Mouse (Mus musculus) spleen, postnatal 36 days (tissue): ENCODE measurements around the gene Ptrh2.

ENCODE experiments used
- DNase-seq, 2 experiments: peaks; one replicate each; pipeline ENCODE4 v3.0.0; 2022; ENCODE audit warnings: low spot score in 2 of 2, mixed read lengths in 1 of 2

Ptrh2 gene

GRCm38 (mm10) chr11:86683395-86684125 is at the start of gene Ptrh2, which contains the start of gene Vmp1:
TSS of gene Ptrh2 (plus strand) at chr11:86683985.
TSS of gene Vmp1 (minus strand) at chr11:86683836.
- peak; percentile 82 to 87 for DNase-seq

DNA sequence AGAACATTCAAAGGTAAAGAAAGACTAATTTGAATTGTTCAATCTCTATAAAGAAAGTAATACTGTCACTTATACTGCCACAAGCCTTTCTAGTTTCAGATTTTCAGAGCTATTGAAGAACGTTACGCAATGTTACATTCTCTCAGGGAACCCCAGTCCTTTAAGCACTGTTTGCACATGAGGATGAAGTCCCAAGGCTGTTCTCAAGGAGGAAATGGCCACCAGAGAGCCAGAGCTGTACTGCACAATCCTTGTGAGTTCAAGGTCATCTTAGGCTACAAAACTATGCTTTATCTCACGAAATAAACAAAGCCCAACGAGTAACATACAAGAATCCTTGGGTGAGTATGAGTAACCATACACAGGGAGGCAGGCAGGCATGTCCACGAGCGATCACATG is 49.4 kb upstream of the Ptrh2 start:
- no peak for DNase-seq

- no peak for DNase-seq
Measured at GRCm38 (mm10) chr11:86637697-86638096, 46.1 kb upstream of the Ptrh2 start.

DNA sequence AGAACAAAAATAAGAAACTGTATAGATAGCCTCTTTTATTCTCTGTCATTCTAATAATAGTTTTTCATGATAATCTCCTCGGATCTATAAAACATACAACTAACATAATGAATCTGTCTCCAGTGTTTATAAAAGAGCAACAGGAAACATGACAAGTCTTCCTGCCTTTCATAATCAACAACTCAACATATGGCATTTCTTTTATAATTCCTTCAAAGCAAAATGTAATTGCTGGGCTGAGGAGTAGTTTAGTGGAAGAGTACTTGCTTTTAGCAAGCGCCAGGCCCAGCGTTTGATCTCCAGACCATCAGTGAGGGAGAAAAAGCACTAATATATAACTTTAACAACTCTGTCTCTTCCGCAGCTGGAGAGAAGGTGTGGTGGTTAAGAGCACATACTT is 42.1 kb upstream of the Ptrh2 start:
- DNase-seq = no peak

DNA sequence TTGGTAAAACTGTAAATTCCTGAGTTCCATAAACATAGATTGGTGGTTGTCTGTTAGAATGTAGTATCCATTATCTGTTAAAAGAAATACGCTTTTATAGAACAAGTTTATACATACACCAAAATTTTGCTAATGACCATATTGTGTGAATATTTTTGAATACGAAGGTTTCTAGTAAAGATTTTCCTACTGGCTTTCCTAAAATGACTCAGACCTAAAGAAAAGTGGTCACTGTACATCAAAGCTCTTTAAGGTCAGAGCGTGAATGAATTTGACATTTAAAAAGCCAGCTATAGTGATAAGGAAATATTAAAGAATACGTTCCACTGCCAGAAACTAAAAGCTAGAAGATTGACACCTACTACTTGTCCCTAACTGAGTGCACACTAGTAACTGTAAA is 39.2 kb upstream of the Ptrh2 start:
- DNase-seq = no peak

- no peak for DNase-seq
Measured at GRCm38 (mm10) chr11:86646136-86646834, 37.5 kb upstream of the Ptrh2 start.

DNA sequence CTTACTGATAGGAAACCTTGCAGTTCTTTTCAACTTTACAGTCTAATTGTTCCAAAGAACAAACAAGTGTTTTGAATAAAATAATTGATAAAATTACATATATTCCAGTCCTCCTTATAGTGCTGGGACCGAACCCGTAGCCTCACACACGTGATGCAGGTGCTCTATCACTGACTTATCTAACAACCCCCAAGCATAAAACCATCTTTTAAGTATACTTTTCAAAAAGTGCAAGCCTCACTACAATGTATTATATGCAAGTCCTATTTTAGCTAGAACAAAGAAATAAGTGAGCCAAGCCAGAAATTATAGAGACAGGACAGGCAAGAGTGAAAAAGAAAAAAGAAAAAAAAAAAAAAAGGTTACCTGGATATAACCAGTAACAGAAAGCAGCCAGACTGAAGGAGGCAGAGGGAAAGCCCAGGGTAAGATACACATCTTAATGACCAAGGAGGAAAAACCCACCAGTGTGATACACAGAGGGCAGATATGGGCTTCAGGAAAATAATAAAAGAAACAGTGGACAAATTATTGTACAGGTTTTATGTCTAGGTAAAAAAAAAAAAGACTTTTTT is 36.8 kb upstream of the Ptrh2 start:
- DNase-seq = no peak

DNA sequence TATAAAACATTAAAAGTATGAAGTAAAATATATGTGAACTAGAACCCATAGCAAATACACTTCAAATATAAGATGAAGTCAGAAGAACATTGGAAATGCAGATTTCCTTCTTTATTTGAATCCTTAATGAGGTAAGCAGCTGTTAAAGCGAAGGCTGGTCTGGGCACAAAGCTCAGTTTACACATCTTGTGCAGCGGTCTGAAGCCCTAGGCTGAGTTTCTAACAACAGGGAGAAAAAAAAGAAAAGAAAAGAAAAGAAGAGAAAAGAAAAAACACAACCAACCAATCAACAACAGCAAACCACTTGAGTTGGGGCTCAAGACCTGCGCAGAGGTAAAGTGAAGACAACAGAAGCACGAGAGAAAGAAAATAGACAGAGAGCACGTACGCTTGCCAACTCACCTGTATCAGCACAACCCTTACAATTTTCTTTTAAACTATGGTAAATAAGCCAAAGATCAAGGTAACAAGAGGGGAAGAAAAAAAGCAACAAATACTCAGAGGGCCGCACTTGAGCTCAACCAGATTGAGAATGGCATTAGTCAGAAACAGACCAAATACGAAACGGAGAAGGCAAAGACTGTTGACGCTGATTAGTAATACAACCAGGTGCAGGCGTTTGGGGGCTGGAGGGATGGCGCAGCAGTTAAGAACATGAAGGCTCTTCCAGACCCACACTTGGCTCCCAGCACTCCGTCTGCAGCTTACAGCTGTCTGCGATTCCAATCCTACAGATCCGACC is 35.9 kb upstream of the Ptrh2 start:
- DNase-seq = no peak

GRCm38 (mm10) chr11:86649542-86649941 is 34.2 kb upstream of the Ptrh2 start:
- DNase-seq = no peak

DNA sequence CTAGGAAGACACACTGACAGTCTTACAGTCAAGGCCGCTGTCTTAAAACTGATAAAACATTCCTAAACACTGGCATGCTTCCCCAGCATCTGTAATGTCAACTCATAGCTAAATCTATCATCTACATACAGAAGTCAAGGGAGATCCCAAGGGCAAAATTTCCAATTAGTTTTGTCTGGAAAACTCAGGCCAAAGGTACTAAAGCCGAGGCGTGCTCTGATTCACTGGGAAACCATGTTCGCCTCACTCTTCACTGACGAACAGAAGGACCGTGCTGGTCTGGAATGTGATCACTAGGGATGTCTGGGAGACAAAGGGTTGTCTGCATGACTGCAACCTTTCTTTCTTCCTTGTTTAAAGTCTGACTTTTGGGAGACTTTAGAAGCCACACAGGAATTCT is 33.1 kb upstream of the Ptrh2 start:
- no peak for DNase-seq

DNA sequence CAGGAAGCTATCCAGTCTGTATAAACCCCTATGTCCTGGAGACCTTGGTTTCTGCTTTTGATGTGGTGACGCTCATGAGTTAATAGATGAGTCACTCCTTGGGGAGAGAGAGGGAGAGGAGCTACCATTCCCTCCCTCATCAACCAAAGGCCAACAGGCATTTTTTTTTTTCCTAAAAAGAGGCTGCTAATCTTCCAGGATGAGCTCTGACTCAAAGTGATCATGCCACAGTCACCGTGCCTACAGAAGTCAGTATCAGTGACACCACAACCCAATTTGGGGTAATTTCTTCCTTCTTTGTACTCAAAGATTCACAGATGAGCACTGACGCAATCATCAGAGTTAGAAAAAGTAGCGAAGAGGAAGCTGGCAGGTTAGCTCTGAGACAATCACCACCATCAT is 31.2 kb upstream of the Ptrh2 start:
- DNase-seq = peak in 1 of 2 experiments; percentile 16

- DNase-seq = peak; percentile 41 to 63
Measured at GRCm38 (mm10) chr11:86653446-86653845, 30.3 kb upstream of the Ptrh2 start.

DNA sequence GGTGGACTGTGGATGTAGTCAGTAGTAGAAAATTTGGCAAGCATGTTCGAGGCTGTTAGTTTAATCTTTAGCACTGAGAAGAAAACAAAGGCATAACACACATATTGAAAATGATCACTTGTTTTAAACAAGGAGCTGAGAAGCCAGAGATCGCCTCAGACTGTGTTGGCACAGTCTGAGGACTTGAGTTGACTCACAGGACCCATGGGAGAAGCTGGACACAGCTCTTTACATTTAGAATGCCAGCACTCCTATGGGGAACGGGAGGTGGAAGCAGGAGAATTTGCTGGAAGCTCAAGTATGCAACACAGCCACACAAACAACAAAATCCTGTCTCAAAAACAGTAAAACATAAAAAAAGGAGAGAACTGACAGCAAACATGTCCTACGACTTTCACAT is 29.7 kb upstream of the Ptrh2 start:
- no peak for DNase-seq

- DNase-seq = no peak
Measured at GRCm38 (mm10) chr11:86655671-86656070, 28.1 kb upstream of the Ptrh2 start.

DNA sequence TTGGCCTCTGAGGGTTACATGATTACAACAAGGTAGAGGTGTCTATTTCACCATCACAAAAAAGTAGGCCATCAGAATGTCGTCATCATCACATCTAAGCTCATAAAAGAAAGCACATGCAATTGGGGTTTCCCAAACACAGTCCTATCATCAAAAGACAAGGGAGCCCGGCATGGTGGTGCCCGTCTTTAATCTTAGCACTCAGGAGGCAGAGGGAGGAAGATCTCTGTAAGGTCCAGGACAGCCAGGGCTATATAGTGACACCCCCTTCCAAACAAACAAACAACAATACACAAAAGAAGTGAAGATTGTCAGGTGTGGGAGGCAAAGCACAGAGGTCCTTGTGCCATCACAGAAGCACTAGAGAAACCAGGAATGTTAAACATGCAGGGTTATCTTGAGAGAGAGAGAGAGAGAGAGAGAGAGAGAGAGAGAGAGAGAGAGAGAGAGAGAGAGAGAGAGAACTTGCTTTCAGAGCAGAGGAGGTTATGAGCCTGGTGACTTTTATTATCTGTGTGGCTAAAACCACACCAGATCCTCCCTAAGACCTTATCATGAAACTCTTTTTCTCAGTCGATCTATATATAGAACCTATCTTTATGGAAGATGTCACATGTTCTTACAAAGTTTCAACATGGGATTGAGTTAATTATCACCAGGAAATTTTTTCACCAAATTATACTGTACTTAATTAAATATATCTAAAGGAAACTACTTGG is 26.8 kb upstream of the Ptrh2 start:
- DNase-seq = no peak

DNA sequence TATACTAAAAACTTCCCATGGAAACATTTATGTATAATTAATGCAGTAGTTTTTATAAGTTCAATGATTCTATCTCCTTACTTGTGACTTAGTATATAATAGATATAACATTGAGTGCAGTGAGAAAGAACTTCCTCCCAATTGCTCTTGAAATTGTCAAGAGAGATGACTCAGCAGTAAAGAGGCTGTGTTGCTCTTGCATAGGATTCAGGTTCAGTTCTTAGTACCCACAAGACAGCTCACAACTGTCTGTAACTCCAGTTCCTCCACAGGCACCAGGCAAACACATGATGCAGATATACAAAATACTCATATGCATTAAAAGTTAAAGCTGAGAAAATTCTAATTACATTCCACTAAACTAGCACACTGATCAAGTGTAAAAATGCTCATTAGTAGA is 25.9 kb upstream of the Ptrh2 start:
- no peak for DNase-seq

DNA sequence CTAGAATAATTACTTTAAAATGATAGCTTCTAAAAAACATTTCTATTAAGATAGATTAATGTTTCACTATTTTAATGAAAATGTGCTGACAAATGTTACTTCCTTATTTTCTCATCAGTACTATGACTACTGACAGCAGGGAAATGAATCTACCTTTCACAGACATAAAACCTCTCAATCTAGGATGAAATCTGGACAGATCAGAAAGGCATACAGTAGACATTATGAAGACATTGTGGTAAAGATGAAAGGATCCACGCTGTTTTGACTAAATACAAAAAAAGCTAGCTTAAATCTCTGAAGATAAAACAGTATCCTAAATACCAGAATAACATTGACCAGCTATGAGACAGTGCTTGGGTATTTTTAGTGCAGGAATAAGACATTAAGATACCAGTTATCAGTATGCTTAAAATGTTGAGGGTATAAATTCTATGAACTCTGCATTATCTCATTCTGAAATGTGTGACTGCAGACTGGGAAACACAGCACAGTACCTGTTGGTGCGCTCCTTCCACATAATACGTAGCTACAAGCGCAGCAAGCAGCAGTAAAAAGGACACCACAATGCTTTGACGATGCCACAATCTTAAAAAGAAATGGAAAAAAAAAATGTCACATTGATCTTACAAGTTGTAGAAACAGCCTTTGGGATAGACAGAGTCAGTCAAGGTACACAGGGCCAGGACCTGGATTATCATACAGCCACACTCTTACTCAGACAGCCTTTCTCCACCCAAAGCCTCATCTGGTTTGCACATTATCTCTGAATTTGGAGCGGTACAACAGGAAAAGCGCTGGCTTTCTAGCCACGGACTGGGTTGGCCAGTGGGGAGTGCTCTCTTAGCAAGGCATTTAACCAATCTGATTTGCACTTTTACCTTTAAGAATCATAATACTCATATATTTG is 20.5 kb upstream of the Ptrh2 start:
- DNase-seq = peak; percentile 31 to 54

- no peak for DNase-seq
Measured at GRCm38 (mm10) chr11:86663977-86664376, 19.8 kb upstream of the Ptrh2 start.

DNA sequence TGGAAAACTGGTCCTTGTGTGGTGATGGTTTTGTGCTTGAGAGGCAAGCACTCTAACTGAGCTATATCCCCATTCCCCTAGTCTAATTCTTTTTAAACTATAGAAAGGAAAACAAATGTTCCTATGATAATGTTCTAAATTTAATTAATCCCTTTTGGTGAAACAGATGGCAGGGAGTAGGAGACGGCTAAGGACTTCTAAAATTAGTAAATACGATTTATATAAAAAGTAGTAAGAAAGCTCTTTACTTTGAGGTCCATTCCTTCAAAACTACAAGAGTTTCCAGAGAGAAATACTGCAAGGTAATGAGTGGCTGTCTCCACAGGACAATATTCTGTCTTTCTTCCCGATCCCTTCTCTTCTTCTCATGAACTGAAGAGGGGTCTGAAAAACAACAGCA is 19.4 kb upstream of the Ptrh2 start:
- DNase-seq = no peak

- no peak for DNase-seq
Measured at GRCm38 (mm10) chr11:86667553-86667952, 16.2 kb upstream of the Ptrh2 start.

DNA sequence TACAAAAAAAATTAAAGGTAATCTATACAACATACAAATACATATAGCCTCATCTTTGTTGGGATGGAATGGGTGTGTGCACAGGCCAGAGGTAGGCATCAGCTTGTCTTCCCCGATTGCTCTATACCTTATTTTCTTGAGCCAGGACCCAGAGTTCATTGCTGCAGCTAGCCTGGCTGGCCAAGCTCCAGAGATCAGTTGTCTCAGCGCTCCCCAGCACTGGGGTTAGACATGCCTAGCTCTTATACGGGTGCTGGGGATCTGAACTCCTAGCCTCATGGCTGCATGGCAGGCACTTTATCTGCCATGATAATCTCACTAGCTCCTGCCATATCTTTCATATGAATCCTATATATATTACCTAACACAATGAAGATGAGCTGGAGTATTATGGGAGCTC is 15.6 kb upstream of the Ptrh2 start:
- DNase-seq = no peak
